Mouse (Mus musculus) frontal cortex, postnatal 10 days (tissue): Measurements from ENCODE around the gene Tbc1d22b.
"Not testable (repeated sequence)": the region's sequence is repeated elsewhere in the genome, so short reads cannot be mapped to it uniquely, and the experiment has no call there.

ENCODE experiments used
- DNase-seq, 2 experiments: peaks; one replicate each; pipeline ENCODE4 v3.0.0; 2022; ENCODE audit warnings: low spot score in 2 of 2, mixed read lengths in 1 of 2

Gene Tbc1d22b

DNA sequence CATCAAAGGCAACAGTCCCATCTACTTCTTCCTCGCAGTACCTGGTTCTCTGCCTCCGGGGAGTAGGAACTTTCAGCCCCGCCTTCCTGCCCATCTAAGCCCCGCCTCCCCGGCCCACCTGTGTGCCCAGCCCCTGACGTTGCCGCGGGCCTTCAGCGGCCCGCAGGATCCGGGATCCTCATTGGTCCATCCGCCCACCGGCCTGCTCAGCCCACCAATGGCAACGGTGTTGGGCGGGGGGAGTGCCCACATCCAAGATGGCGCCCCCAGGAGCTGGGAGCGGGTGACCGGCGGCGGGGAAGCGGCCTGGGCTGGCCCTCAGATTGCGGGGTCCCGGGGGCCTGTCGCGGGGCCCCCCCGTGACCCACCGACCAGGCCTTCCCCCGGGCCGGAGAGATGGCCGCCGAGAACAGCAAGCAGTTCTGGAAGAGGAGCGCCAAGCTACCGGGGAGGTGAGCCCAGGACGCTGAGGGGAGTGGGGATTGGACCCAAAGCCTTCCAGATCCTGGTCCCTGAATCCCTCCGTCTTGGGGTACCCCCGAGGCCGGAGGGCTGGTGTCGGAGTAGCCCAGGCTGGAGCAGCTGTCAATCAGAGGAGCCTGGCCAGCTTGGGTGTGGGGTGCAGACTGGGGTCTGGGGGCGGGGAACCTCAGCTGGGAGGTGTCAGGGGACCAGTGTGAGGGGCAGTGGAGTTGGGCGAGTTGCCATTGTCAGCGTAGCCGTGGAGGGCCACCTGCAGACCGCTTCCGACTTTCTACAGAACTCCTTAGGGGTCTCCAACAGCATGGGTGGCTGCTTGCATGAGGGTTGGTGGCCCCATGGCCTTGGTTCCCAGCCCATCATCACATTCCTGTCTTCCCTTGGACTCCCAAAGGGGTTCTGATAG, at the start of gene Tbc1d22b, which contains the start of gene Gm17657:
Gene Tbc1d22b, plus strand, starts transcription at position 243 of the 886 bp plus-strand sequence.
Gene Gm17657, minus strand, starts transcription at position 96 of the 886 bp plus-strand sequence.
- DNase-seq = peak; percentile 89 to 94

DNA sequence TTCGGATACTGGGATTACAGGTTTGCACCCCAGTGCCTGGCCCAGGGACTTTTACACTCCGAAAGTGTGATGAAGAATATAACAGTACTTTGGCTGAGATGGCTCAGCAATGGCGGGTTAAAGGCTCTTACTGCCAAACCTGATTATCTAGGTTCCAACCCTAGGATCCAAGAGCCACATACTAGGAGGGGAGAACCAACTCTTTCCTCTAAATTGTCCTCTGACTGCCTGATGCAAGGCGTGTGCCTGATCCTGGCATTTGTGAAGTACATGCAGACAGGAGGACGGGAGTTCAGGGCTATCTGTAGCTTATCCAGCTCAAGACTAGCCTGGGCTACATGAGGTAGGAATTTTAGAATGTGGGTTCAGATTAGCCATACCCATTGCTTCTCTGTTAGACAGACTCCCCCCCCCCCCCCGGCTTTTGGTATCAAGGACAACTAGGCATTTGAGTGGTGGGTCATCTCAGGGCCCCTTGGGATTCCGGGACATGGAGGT, 49.3 kb upstream of the Tbc1d22b start:
- DNase-seq = no peak

DNA sequence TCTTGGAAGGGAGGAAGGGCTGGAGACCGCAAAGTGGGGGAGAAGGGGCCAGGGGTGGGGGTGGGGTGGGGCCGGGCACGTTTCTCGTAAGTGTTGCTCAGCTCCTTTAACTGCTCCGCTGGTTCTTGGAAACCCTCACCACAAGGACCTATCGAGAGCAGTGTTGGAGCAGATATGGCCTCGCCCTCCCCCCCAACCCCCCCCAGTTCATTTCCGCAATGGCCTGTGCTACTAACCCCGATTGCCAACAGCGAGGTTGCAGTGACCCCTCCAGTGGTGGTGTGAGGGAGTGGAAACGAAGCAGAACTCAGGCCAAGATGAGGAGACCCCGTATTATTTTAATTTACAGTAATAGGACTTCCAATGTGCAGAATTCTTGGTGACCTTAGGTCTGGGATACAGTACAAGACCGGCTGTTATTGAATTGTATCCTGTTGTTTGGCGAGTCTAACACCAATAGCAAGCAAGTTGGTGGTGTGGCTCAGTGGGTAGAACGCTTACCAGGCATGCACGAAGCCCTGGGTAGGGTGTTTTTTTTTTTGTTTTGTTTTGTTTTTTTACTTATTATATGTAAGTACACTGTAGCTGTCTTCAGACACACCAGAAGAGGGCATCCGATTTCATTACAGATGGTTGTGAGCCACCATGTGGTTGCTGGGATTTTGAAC, 48.6 kb upstream of the Tbc1d22b start:
- DNase-seq = no peak

DNA sequence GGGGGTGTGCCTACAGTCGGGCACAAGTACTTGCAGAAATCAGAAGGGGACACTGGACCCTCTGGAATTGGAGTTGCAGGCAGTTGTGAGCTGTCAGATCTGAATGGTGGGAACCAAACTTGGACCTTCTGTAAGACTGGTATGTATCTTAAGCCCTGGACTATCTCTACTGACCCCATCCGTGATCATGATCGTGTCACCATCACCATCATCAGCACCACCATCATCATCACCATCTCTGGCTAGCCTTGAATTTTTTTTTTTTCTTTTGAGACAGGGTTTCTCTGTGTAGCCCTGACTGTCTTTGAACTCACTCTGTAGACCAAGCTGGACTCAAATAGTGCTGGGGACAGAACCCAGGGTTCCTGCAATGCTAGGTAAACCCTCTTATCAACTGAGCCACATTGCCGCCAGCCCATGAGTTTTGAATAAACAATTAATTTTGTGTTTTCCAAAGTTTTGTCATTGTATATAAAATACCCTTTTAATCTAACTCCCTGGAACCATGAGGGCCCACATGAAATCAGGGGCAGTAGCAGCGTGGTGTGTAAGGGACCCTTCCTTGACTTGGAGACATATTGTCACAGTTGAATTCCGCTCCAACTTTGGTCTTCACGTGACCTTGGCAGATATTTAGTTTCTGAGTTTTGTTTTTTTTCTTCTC, 47.4 kb upstream of the Tbc1d22b start:
- no peak for DNase-seq

DNA sequence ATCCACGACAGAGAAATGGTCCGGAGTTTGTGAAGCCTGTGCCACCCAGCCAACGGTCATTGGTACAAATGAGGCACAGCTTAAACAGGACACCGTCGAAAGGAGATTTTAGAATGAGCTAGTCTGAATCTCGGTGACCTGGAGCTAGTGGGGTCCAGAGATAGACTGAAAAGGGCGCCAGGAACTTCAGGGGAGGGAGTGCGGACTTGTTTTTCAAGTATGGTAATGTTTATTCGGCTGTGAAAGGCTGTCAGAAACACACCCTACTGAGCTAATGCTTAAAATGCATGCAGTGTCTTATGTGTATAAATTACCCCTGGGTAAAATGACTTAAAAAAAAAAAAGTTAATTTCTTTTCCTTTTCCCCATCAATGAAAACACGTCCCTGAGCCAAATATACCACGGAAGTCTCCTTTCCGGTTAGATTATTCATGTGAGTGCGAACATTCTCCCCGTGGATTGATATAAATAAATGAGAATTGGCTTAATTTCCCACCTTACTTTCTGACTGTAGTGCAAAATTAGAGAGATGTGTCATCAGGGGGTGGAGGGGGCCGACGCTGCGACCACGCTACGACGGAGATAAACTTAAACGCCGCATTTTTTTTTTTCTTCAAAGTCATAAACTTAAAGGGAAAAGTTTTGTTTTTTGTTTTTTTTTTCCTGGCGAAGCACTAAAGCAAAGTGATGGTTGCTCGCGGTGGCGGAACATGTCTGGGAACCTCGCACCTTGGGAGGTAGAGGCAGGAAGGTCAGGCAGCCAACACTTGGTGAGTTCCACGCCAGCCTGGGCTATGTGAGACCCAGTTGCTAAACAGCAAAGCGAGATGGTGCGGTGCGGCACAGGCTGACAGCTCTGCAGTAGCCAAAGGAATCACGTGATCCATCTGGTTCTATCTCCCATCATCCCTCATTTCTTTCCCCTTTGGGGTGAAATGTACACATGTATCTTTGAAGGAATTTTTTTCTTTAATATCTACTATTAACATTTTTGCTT, 46.6 kb upstream of the Tbc1d22b start:
- no peak for DNase-seq

DNA sequence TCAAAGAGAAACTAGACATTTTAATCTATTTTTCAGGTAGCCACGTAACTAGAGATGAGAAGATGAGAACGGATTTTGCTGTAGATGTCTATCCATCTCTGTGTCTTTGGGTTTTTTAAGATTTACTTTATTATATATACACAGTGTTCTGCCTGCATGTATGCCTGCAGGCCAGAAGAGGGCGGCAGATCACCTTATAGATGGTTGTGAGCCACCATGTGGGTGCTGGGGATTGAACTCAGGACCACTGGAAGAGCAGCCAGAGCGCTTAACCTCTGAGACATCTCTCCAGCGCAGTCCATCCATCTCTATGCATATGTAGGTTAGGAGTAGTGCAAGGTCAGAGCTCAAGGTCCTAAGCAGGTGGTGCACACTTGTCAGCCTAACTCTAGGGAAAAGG, 45.9 kb upstream of the Tbc1d22b start:
- no peak for DNase-seq

DNA sequence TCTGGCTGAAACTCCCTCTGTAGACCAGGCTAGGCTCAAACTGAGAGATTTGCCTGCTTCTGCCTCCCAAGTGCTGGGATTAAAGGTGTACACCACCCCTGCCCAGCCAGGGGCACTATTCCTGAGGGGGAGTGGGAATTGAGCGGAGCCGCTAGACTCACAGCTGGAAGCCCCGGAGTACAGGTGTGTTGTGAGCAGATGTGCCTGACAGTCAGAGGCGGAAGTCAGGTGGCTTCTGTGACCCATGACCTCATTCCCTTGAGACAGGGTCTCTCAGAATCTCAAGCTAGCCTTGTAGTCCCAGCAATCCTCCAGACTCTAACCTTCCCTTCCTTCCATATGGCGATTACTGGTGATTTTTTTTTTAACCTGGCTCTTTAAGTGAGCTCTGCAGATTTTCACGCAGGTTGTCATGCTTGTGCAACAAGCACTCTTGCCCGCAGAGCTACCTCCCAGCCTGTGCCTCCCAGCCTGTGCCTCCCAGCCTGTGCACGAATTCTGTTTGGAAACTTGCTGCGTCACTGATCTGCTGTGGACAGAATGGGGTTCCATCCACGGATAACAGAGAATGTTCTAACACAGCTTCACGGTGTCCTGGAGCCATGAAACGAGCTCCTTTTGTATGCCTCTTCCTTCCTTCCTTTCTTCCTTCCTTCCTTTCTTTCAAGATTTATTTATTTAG, 40.5 kb upstream of the Tbc1d22b start:
- no peak for DNase-seq

DNA sequence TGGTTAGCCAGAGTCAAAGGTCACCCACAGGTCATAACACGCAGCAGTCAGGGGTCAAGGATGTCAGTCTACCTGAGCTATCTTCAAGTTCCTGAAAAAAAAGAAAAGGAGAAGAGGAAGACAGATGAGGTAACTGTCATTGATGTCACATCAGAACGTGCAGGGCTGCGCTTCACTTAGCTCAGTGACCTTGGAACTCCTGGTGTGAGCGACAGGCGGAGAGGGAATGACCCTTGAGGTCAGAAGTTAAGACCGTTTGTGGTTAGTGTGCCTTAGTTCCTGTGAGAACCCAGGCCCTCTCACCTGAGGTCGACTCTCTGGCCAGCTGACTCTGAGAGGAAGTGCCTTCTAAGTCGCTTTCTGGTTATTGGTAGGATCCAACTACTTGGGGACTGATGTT, 38.9 kb upstream of the Tbc1d22b start:
- no peak for DNase-seq

DNA sequence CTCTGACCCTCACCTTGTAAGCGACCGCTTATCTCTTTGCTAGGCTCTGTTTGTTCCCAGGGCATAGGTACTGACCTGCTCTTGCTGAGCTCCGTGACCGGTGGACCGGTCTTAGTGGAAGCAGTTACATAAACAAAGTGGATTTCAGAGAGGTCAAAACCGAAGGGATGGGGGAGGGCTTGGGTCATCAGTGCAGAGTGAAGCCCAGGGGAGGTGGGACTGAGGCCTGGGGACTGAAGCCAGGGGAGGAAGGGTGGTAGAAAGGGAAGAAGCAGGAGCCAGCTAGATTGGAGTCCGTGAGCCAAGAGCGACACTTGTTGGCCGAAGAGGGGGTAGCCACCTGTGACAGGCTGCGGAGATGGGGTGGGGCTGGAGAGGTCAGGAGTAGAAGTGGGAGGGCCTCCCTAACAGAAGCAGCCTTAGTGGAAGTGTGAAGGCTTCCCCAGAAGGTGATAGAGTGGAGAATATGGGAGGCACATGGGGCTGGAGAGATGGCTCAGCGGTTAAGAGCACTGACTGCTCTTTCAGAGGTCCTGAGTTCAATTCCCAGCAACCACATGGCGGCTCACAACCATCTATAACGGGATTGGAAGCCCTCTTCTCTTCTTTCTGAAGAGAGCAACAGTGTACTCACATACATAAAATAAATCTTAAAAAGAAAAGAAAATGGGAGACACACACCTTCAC, 36.4 kb upstream of the Tbc1d22b start:
- DNase-seq = peak in 1 of 2 experiments; percentile 47

DNA sequence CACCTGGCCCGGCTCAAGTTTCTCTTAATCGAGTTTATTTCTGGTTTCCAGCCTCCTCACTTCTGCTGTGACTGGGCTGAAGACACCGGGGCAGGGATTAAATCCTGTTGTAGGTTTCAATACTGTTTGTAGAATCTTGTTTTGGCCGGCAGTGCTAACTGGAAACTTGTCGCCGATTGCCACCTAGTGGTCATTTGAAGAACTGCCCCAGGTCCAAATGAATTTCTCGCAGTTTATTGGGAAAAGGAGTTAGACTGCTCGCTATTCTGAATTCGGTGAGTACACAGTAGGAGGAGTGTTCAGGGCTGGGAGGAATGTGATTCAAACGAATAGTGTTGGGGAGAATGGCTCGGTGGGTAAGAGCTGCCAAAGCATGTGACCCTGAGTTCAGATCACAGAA, 35.1 kb upstream of the Tbc1d22b start:
- peak; percentile 42 to 78 for DNase-seq

DNA sequence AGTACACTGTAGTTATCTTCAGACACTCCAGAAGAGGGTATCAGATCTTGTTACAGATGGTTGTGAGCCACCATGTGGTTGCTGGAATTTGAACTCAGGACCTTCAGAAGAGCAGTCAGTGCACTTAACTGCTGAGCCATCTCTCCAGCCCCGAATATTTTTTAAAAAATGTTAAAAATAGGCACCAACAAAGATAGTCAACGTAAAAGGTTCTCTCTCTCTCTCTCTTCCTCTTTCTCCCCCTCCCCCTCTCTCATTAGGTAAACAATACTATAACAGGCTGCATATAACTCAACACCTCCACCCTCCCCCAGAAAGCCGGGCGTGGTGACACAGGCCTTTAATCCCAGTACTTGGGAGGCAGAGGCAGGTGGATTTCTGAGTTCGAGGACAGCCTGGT, 30.9 kb upstream of the Tbc1d22b start:
- DNase-seq = not testable (repeated sequence)

DNA sequence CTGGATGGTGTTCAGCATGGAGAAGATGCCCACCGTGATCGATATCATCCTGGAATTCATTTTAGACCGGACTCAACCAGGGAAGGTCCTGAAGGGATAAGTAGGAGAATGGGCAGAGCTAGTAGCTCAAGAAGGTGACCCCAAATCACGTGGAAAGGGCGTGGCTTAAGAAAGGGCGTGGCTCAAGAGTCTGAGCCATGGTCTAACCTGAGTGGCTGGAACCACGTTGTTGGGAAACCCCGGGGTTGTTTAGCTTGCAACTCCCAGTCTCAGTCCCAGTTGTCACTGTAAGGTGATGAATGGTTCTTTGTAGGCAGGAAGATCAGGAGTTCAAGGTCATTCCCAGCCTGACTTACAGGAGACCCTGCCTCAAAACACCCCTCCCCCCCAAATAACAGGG, 29.9 kb upstream of the Tbc1d22b start:
- DNase-seq = no peak

DNA sequence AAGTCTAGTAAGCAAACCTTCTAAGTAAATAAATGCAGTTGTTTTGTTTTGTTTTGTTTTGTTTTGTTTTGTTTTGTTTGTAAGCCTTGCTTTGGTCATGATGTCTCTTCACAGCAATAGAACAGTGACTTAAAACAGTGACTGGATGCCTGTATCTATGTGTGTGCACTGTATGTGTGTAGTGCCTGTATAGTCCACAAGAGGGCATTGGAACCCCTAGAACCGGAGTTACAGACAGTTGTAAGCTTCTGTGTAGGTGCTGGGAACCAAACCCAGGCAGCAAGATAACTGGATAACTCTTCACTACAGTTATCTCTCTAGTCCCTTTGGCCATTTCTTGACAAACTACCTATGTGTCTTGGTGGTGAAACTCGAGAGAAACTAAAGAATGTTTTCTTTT, 24.0 kb upstream of the Tbc1d22b start:
- no peak for DNase-seq

DNA sequence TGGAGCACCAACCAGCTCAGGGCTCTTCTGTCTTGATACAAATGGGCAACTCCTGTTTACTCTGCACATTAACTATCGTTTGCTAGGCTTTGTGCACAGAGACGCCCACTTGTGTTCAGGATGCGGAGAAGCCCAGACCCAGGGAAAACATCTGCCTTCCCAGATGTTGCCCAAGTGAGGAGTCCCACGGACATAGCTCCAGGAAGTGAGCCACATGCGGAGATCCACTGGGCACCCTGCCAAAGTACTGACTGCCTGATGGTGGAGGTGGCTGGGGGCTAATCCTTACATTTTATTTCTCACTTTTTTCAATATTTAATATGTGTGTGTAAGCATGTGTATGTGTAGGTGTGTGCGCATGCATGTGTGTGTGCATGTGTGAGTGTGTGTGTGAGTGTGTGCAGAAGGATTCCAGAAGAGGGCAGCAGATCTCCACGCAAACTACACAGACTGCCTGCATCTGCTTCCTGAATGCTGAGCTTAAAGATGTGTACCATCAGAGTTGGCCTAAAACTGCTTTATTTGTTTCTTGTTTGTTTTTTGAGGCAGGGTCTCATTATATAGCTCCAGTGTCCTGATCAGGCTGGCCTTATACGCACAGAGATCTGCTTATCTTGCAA, 20.9 kb upstream of the Tbc1d22b start:
- DNase-seq = no peak

DNA sequence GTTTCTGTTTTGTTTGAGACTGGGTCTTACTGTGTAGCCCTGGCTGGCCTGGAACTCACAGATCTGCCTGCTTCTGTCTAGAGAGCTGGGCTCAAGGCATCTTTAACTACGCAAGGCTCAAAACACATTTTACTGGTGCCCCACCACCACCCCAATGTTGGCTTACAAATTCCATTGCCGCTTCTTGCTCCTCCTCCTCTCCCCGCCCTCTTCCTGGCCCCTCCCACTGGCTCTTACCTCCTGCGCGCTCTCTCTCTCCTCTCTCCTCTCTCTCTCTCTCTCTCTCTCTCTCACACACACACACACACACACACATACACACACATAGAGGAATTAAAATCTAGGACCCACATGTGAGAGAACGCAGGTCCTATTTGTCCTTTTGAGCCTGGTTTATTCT, 19.1 kb upstream of the Tbc1d22b start:
- DNase-seq = no peak

DNA sequence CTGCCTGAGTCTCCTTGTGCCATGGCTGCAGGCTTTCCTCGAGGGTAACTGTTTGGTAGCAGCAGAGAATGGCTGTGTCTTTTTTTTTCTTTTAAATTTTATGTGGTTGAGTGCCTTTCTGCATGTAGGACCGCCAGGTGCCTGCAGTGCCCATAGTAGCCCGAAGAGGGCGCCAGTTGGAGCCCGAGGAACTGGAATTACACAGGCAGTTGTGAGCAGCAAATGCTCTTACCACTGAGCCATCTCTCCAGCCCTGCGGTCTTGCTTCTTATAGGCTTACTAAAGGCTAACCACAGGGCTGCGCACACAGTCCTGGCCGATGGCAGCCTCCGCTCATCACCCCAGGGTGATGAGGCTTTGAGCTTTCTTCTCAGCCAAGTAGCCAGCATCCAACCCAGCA, 18.3 kb upstream of the Tbc1d22b start:
- no peak for DNase-seq

DNA sequence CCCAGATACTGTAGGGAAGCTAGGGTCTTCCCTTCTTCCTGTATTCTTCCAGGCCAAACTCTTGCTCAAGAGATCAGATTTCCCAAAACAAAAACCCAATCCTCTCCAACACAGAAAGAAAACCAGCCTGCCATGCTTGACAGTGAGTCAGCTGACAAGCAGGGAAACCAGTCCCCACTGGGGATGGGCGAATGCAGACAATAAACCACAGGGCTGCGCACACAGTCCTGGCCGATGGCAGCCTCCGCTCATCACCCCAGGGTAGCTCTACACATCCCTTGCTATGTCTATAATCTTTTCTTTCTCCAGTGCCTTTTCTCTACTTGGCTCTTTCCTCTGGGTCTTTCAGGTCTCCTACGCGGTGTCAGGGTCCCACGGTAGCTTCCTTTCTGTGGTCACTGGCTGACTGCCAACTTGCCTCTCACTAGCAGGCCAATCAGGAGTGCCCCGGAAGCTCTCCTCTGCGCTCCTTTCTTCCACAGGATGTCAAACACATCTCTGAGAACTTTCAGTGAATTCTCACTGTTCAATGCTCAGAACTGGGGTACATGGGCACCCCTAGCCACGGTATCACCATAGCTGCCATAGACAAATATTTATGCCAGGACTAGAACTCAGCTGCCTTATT, 17.7 kb upstream of the Tbc1d22b start:
- no peak for DNase-seq

DNA sequence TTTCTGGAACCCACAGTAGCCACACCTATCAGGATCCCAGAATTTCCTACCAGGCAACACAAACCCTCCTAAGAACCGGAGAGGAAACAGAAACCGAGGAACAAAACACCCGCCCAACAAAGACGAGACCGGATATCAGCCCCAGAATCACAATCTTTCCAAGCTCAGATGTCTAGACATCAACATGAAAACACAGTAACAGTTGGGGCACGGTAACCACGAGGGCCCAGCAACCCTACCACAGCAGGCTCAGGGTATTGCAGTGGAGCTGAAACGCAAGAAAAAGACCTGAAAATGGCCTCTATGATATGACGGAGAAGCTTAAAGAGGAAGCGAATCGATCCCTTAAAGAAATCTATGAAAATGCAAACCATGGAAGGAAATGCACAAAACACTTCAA, 15.7 kb upstream of the Tbc1d22b start:
- DNase-seq = no peak

DNA sequence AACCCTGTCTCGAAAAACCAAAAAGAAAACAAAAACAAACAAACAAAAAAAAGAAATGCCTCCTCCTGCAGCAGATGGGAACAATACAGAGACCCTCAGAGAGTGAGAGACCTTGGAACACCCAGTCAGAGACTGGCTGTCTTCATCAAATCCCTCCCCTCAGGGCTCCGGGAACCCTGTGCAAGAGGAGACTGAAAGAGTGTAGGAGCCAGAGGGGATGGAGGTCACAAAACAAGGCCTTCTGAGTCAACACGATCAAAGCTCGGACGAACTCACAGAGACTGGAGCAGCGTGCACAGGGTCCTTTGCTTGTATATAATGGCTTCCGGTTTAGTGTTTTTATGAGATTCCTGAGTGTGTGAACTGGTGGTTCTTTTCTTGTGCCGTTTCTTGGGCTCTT, 9.2 kb upstream of the Tbc1d22b start:
- DNase-seq = no peak
